Mouse (Mus musculus) megakaryocyte progenitor cell, adult 5-6 weeks (primary cell): ENCODE measurements around the gene Elob. TPM values are rescaled to one million over a fixed set of nuclear protein-coding genes. Genes with fewer than 3 reads are reported as not detected.

ENCODE experiments used
- ATAC-seq: replicated peaks from 2 replicates; pipeline ENCODE4 v1.8.0; 2016; ENCODE audit warnings: mild to moderate bottlenecking, moderate TSS enrichment, inconsistent platforms; ENCODE audit not compliant: poor library complexity
- total RNA-seq, 2 experiments: library from RNA; stranded (forward) in 1 of 2; stranded (reverse) in 1 of 2; fragments of 157-497, 149-512 nt in 1 of 2; fragments of 200-1000 nt in 1 of 2; gene quantifications; 2 replicates each; pipeline versions ENCODE4 v1.2.3 to v1.2.4; 2015 to 2017

Gene Elob
- total RNA-seq (2015), result 262 and 312 TPM in 2 replicates
- total RNA-seq (2017), result 108 and 112 TPM in 2 replicates

- peak; percentile 88 for ATAC-seq
These were observed at the start of gene Elob for GRCm38 (mm10) chr17:23829064-23829619. TSS of gene Elob (minus strand) at chr17:23829136.

- ATAC-seq, result no peak
These were observed 48.2 kb upstream of the Elob start for GRCm38 (mm10) chr17:23877166-23877565.

GRCm38 (mm10) chr17:23876741-23877140, 47.8 kb upstream of the Elob start:
- no peak for ATAC-seq

- ATAC-seq, result peak; percentile 73
These were observed 45.2 kb upstream of the Elob start for GRCm38 (mm10) chr17:23873884-23874856.

- peak; percentile 99 for ATAC-seq
These were observed 39.6 kb upstream of the Elob start for GRCm38 (mm10) chr17:23868513-23868912.

- no peak for ATAC-seq
These were observed 38.8 kb upstream of the Elob start, which contains the start of gene Prss21 for GRCm38 (mm10) chr17:23867756-23868155. TSS of gene Prss21 (plus strand) at chr17:23868056.

- no peak for ATAC-seq
These were observed 34.0 kb upstream of the Elob start for GRCm38 (mm10) chr17:23862926-23863325.

- no peak for ATAC-seq
These were observed 29.0 kb upstream of the Elob start for GRCm38 (mm10) chr17:23857913-23858312.

GRCm38 (mm10) chr17:23857193-23857592, 28.3 kb upstream of the Elob start:
- no peak for ATAC-seq

- ATAC-seq, result no peak
These were observed 25.4 kb upstream of the Elob start for GRCm38 (mm10) chr17:23854229-23854765.

- ATAC-seq, result peak; percentile 86
These were observed 24.4 kb upstream of the Elob start for GRCm38 (mm10) chr17:23853292-23853691.

- peak; percentile 75 for ATAC-seq
These were observed 22.2 kb upstream of the Elob start for GRCm38 (mm10) chr17:23850853-23851749.

- ATAC-seq, result 0 out of 2 replicates have a peak, but pooled peaks have one; percentile 49
These were observed 21.1 kb upstream of the Elob start for GRCm38 (mm10) chr17:23850028-23850427.

GRCm38 (mm10) chr17:23843812-23844273, 14.9 kb upstream of the Elob start, which contains the start of the genes Prss32 and Prss41:
TSS of gene Prss32 (plus strand) at chr17:23843855.
TSS of gene Prss41 (minus strand) at chr17:23844172.
- peak; percentile 84 for ATAC-seq

- no peak for ATAC-seq
These were observed 14.3 kb upstream of the Elob start for GRCm38 (mm10) chr17:23843141-23843811.

- peak; percentile 86 for ATAC-seq
These were observed 12.2 kb upstream of the Elob start for GRCm38 (mm10) chr17:23841145-23841544.

- no peak for ATAC-seq
These were observed 7.2 kb upstream of the Elob start, which contains the start of gene Prss33 for GRCm38 (mm10) chr17:23836006-23836575. TSS of gene Prss33 (minus strand) at chr17:23836056.

- no peak for ATAC-seq
These were observed 2.3 kb upstream of the Elob start for GRCm38 (mm10) chr17:23831201-23831600.

GRCm38 (mm10) chr17:23828271-23829001, 500 bp downstream of the Elob start:
- peak; percentile 28 for ATAC-seq
